Mouse (Mus musculus) layer of hippocampus, postnatal 36 days (tissue): Measurements from ENCODE around the gene Fam234a. TPM values are rescaled to one million over a fixed set of nuclear protein-coding genes. Genes with fewer than 3 reads are reported as not detected.
"Not testable (repeated sequence)": the region's sequence is repeated elsewhere in the genome, so short reads cannot be mapped to it uniquely, and the experiment has no call there.

ENCODE experiments used
- DNase-seq, 2 experiments: peaks; one replicate each; pipeline ENCODE4 v3.0.0; 2022
- total RNA-seq, 2 experiments: library from RNA; stranded (reverse); gene quantifications; 2 replicates each; pipeline ENCODE4 v1.2.3; 2021

Fam234a gene
- total RNA-seq = 10 to 100 TPM; 14.2 to 17.9 TPM

DNA sequence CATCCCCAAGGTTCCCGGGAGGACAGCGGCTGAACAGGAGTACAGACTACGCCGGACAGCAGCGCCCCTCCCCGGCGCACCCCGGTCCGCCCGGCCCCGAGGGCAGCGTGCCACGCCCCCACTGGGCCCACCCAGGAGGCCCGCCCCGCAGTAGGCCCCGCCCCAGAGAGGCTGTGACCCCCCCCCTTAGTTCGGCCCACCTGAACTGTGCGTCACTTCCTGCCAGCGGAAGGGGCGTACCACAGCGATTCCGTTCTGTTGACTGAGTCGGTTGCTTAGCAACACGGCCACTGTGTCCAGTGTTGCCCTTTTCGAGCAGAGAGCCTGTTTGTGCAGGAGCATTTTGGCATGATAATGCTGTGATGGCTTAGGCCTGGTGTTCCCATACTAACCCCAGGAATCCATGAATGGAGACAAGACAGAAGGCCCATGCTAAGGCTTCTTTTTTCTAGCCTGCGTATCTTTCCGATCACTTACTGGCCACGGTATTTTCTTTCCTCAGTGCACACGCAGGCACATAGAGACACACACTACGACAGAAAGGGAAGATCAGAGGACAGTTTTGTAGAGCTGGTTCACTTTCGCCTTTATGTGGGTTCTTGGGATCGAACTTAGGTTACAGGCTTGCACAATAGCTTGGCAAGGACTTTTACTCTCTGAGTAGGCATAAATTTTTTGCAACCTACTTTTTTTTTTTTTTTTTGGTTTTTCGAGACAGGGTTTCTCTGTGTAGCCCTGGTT, at the start of gene Fam234a:
Gene Fam234a, minus strand, starts transcription at position 142 of the 741 bp plus-strand sequence.
- DNase-seq = peak; percentile 87 to 91

DNA sequence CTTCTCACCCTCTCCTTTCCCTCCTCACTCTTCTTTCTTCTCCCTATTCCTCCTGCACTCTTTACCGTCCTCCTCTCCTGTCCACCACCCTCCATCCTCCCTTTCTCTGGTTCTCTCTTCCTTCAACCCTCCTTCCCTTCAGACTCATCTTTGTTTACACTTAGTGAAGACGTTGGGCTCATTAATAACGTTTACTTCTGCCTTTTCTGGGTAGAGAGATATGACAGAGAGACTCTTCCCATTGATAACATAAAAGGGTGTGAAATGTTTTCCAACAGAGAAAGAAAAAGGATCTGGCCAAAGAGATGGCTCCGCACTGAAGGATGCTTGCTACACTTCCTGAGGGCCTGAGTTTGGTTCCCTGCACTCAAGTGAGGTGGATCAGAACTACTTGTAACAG, 45.4 kb upstream of the Fam234a start:
- no peak for DNase-seq

DNA sequence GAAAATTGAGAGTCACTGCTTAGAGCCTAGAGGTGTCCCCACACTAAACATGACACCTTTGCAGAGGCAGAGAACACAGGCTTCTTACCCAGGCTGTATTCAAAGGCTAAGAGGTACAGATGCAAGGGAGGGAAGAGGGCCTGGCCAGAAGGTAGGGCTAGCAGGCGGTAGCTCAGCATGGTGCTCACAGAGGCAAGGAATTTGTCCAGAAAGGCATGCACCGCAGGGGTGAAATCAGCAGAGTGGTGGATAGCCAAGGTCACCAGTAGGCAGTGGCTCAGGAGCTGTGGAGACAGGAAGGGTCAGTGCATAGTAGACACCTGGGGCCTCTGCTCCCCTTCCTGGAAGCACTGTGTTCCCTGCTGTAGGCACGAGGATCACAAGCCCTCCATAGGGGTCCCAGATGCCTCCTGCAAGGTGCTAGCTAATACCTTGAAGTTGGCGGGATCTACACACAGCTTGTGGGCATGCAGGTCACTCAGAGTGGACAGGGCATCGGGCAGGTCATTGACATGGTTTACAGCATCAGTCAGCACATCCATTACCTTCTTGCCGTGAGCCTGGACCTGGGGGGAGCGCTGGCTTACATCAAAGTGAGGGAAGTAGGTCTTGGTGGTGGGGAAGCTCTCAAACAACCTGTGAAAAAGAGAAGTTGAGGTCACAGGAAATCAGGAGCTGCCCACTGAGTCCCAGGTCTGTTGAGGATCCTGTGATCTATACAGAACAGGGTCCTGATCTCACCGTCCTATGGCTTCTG, 42.3 kb upstream of the Fam234a start:
- DNase-seq = no peak

DNA sequence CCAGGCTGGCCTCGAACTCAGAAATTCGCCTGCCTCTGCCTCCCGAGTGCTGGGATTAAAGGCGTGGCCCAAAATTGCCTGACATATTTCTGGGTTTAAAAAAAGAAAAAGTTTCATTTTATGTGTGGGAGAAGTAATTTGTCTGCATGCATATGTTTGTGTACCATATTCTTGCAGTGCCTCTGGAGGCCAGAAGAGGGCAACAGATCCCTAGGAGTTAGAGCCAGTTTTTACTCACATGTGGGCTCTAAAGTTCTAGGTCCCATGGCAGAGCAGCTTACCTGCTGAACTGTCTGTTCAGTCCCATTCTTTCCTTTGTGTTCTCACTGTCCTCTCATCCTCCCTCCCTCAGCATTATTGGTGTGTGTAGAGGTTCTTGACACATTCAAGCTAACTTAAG, 32.7 kb upstream of the Fam234a start:
- no peak for DNase-seq

DNA sequence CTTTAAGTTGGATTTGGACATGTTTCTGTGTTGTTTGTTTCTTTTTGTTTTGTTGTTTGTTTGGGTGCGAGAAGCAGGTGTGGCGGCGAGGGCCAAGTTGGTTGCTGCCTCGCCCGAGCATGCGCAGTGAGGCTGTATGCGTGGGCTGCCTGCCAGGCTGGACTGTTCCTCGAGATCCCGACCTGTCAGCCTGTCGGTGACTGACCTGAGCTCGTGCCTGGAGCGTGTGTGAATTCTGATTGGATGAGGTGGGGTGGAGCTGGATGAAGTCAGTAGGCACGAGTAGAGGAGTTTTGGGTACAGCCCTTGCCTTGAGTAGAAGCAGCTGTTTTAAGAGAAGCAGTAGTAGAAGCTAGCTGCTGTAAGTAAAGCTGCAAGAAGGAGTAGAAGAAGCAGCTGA, 31.9 kb upstream of the Fam234a start:
- no peak for DNase-seq

DNA sequence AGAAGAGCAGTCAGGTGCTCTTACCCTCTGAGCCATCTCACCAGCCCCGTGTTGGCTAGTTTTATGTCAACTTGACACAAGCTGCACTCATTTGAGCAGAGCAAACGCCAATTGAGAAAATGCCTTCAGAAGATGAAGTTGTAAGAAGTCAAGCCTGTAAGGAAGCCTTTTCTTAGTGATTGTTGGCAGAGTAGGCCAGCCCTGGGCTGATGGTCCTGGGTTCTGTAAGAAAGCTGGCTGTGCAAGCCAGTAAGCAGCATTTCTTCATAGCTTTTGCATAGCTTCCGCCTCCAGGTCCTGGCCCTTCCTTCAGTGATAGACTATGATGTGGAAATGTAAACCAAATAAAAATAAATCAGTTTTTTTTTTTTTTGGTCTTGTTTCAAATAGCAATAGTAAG, 28.5 kb upstream of the Fam234a start:
- DNase-seq = no peak

DNA sequence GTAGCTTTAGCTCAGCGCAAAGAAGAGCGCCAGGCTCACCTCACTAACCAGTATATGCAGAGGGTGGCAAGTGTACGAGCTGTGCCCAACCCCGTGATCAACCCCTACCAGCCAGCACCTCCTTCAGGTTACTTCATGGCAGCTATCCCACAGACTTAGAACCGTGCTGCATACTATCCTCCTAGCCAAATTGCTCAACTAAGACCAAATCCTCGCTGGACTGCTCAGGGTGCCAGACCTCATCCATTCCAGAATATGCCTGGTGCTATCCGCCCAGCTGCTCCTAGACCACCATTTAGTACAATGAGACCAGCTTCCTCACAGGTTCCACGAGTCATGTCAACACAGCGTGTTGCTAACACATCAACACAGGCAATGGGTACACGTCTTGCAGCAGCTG, 25.5 kb upstream of the Fam234a start:
- DNase-seq = not testable (repeated sequence)

DNA sequence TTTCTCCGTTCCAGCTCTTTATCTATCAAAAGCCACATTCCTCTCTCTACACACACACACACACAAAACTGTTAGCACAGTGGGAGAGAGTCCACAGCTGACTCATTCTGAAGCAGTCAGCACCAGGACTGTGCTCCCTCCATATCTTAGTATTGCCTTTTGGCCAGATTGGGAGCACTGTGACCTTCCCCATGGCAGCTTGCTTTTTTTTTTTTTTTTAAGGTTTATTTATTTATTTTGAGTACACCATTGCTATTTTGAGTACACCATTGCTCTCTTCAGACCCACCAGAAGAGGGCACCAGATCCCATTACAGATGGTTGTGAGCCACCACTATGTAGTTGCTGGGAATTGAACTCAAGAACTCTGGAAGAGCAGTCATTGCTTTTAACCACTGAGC, 24.8 kb upstream of the Fam234a start:
- DNase-seq = no peak

DNA sequence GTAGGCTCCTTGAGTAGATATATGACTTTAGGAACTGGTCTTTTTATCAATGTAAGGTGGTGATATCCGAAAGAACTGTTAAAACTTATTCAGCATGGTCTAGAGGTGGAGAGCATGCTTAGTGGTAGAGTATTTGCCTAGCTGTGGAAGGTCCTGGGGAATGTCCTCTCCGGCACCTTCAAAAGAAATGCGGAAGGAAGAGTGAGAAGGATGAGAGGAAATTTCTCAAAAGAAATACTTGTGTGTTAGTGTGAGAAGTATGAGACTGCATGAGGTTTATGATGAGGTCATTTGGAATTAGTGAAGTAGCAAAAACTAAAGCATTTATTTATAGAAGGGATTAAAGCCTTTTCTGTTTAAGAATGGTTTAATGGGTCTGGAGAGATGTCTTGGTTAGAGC, 18.3 kb upstream of the Fam234a start:
- no peak for DNase-seq

DNA sequence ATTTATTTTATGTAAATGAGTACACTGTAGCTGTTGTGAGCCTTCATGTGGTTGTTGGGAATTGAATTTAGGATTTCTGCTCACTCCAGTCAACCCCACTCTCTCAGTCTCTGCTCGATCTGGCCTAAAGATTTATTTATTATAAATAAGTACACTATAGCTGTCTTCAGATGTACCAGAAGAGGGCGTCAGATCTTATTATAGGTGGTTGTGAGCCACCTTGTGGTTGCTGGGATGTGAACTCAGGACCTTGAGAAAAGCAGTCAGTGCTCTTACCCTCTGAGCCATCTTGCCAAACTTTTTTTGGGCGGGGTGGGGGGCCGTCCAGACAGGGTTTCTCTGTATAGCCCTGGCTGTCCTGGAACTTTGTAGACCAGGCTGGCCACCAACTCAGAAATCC, 17.8 kb upstream of the Fam234a start:
- DNase-seq = no peak

DNA sequence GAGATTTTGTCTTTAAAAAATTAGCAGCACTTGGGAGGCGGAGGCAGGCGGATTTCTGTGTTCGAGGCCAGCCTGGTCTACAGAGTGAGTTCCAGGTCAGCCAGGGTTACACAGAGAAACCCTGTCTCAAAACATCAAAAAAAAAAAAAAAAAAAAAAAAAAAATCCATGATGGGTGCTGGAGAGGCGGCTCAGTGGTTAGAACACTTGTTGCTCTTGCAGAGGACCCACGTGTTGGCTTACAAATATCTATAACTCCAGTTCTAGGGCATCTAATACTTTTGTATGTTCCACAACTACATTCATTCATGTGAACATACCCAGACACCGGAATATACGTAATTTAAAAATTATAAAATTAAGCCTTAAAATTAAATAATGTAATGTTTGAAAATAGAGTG, 11.3 kb upstream of the Fam234a start:
- no peak for DNase-seq

DNA sequence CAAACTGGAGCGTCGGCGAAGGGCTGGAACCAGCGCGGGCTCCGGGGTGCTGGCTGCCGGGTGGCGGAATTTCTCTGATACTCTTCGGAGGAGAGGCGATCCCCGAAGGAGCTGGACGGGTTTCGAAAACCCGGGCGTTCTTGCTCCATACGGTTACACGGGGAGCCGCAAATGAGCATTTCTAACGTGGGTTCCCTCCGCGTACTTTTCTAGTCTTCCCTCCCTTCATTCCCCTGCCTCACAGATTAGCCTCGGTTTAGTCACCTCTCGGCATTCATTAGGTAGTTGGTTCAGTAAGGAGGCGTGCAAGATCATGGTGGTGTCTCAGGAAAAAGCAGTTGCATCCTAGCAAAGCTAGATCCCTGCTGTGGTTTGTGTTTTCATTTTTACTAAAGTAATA, 9.4 kb upstream of the Fam234a start:
- no peak for DNase-seq

DNA sequence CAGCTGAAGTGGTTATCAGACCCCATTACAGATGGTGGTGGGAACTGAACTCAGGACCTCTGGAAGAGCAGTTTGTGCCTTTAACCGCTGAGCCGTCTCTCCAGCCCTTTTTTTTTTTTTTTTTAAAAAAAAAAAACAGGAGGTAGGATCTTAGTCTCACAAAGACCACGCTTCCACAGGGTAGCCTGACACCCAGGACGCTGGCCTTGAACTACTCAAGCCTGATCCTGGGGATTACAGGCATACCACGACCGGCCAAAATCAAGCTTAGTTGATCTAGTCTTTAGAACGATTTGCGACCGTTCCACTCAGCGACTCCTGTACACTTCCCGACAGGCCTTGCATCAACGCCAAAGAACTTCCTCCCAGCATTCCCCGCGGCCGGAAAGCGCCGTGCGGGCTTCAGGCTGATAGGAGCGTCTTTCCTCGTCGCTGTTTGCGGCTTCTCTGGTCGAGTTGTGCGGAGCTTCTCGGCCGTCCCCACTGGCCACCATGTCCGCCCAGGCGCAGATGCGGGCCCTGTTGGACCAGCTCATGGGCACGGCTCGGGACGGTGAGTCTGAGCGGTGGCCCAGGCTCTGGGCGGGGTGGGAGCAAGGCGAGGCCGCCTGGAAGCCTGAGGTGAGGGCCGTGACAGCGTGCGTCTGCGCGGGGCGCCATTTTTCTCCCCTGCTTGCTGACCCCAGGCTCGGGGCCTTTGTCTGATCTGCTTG, 8.7 kb upstream of the Fam234a start, which contains the start of gene Luc7l:
Gene Luc7l, plus strand, starts transcription at position 358 of the 713 bp plus-strand sequence.
- peak; percentile 96 for DNase-seq

DNA sequence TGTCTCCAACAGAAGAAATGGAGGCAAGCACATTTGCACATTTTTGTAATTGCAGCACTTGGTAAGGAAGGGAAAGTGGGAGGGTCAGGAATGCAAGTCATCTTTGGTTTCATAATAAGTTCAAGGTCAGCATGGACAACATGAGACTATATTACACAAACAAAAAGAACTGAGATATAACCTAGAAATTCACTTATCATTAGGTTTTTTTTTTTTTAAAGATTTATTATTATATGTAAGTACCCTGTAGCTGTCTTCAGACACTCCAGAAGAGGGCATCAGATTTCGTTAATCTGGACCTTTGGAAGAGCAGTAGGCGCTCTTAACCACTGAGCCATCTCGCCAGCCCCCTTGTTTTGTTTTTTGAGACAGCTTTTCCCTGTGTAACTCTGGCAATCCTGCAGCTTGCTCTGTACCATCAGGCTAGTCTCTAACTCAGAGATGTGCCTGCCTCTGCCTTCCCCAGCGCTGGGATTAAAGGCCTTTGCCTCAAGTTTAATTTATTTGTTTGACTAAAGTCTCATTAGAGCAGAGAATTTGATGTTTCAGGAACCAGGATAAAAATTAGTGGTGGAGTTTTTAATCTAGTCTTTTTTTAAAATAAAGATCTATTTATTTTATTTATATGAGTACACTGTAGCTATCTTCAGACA, 8.0 kb upstream of the Fam234a start:
- DNase-seq = no peak

DNA sequence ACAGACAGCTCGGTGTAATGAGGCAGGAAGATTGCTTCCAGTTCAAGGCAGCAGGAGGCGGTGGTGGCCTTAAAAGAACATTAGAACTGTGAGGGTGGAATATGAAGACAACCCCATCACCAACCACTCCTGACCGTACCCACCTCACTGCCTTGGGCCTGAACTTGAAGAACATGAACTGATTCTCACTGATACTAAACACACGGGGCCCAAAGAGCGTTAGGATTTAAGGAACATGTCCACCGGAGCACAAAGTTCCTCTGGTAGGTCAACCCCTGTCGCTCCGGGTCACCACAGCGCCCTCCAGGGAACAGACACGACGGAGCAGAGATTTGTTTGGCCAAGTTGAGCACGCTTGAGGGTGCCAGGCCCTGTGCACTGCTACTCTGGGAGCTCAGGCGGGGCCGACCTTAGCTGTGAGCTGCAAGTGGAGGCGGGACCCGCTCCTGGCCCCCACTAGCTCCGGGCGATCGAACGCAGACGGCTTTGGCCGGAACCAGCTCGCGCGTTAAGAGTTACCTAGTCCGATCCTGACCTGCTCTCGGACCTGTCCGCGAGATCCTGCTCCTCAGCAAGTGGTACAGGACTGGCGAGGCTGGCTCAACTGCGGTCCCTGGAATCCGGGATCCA, 456 bp downstream of the Fam234a start:
- no peak for DNase-seq

DNA sequence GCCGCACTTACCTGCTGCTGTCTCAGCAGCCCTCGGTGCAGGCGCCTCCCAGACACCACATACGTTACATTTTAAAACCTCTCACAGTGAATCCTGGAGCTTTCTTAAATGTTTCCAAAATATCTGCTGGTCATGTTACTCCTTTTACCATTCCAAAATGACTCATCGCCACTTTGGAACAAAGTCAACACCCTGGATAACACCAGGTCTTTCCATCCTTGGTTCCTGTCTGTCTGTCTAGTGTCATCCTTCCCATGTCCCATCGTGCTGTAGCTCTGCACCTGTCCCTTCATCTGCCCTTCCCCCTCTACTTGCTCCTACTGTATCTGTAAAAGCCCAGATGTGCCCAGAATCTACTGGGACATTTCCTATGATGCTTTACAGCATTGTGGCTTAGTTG, 3.1 kb downstream of the Fam234a start:
- DNase-seq = no peak

DNA sequence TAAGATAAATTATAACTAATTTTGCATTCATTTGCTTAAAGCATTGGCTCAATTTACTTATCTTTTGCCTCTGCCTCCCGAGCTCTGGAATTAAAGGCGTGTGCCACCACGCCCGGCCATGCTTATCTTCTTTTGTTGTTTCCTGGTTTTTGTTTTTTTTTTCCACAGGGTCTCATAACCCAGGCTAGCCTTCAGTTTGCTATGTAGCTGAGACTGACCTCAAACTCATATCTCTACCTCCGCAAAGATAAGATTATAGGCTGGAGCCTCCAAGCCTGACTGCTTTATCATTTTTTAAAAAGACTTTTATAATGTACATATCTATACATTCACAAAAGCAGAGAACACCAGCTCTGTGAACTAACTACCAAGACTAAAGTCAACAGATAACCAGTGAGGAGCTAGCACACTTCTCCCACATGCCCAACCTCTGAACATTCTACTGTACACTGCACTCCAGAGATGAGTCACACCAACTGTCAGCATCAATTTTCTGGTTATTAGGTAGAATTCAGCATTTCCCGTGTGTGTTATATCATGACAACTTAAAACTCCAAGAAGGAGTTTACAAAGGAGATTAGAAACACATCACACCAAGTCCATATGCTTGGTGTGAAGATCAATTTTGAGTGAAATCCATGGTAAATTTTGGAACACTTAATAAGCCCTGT, 3.8 kb downstream of the Fam234a start:
- no peak for DNase-seq

DNA sequence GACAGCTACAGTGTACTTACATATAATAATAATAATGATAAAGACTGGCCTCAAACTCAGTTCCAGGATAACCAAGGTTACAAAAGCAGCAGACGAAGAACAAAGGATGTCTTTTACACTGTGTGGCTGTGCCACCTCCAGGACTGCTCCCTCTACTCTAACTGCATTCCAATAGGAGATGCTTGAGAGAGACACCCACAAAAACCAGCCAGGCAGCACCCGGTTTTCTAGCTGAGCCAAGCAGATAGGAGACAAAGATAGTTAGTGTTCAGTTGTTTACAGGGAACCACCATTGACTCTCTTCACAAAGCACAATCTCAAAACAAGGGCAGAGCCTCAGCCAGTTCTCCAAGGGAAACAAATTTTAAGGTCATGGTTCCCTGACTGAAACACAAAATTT, 4.5 kb downstream of the Fam234a start:
- no peak for DNase-seq

DNA sequence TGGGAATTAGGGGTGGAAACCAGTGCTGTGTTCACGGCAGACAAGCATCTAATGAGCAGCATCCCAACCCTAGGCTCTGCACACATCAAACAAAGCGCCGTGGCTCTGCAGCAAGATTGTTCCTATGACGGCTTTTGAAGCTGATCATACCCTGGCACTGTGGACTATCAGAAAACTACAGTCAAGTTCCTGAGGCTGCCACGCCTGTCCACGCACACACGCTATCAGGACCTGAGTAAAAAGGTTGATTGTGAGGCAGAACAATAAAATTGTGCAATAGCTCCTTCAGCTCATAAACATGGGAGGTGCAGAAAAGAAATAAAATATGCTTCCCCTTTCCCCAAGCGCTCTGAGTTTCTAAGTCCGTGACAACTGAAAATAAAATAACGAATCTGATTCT, 6.4 kb downstream of the Fam234a start:
- DNase-seq = no peak

DNA sequence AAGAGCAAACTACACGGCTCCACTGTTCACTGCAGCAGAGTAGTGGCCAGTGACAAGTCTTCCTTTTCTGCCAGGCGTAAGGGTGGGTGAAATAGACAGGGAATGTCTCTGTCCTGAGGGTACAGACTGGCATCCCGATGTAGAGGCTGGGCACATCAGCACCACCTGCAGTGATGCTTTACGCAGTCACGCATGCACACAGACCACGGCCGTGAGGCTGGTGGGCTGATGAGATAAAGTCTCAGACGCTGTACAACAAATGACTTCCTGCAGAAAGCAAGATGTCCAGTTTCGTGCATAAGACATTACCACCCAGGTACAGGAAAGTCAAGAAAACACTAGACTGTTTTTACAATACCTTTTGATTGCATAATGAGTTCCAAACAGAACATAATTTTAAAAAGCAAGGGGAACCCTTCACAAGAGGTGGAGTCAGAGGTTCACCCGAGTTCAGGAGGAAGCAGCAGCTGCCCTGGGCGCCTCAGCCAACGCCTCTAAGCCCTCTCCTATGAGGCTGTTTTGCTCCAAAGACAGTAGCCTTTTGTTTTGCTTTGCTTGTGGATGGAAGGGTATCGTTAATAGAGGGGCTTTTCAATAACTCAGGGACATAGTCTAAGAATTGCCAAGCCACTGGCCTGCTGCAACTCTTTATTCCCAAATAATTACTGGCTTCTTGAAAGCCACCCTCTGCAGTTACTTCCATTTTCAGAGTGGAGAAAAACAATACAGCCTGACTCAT, 8.8 kb downstream of the Fam234a start:
- DNase-seq = no peak

DNA sequence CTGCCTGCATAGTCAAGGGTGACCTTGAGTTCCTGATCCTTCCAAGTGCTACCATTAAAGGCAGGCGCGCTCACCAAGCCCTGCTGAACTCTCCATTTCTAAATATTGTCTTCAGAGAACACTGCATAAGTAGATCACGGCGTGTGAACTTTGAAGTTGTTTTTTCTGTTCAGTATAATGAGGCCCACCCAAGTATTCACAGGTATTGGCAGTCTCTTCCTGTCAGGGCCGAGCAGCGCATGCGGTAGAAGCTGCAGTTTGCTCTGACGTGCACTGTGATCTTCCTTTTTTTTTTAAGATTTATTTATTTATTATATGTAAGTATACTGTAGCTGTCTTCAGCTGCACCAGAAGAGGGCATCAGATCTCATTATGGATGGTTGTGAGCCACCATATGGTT, 9.7 kb downstream of the Fam234a start:
- no peak for DNase-seq
